Mouse (Mus musculus) G1E (cell line): ENCODE results near the gene Acot1.

Source experiments
- CTCF ChIP-seq: IDR thresholded peaks from 2 replicates; pipeline ENCODE4 v1.5.1; 2012; ENCODE audit warnings: low read depth, low read length, inconsistent platforms, mixed read lengths
- GATA1 ChIP-seq: IDR thresholded peaks from 2 replicates; pipeline ENCODE4 v1.6.1; 2012; ENCODE audit warnings: borderline replicate concordance, low read length, inconsistent platforms, mixed read lengths
- GATA2 ChIP-seq: IDR thresholded peaks from 2 replicates; pipeline ENCODE4 v1.6.1; 2012; ENCODE audit warnings: low read depth, low read length, inconsistent platforms, borderline replicate concordance
- POLR2AphosphoS5 ChIP-seq: IDR thresholded peaks from 2 replicates; pipeline ENCODE4 v1.6.1; 2012; ENCODE audit warnings: low read depth, low read length, inconsistent platforms; ENCODE audit not compliant: insufficient replicate concordance
- TAL1 ChIP-seq: conservative IDR thresholded peaks from 2 replicates; pipeline ENCODE4 v1.6.1; 2012; ENCODE audit warnings: low read depth, low read length, inconsistent platforms, mixed read lengths

DNA sequence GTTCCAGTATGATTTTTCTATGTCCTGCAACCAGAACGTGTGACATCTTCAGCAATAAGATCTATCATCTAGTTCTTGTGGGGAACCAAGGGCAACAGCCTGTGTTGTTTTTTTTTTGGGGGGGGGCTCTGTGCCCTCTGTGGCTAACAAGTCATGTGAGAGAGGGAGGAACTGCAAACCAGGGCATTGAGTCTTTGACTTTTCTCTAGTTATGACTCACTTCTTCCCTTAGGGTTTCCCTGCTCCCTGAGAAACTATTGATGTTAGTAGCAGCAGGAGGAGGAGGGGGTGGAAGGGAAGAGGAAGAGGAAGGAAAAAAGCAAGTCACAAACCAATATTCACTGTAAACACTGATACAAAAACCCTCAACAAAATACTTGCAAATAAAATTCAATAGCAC, 5.4 kb upstream of the Acot1 start:
- TF ChIP-seq CTCF (no peak), POLR2AphosphoS5 (no peak), TAL1 (no peak), GATA1 (no peak), GATA2 (no peak)
